Mouse (Mus musculus) MEL (cell line): Measurements from ENCODE around the gene Gm29427.

Experiments used
- CTCF ChIP-seq, 3 experiments: IDR thresholded peaks in 2 of 3; conservative IDR thresholded peaks in 1 of 3; 2 replicates each; pipeline ENCODE4 v1.5.1; 2011 to 2012; ENCODE audit warnings: low read length in 3 of 3, low read depth in 2 of 3, mild to moderate bottlenecking in 2 of 3, improper control_type of control experiment in 1 of 3, inconsistent platforms in 1 of 3, mixed read lengths in 1 of 3, moderate library complexity in 1 of 3; ENCODE audit not compliant: control insufficient read depth in 1 of 3, insufficient read depth in 1 of 3, poor library complexity in 1 of 3, severe bottlenecking in 1 of 3
- EP300 ChIP-seq, 2 experiments: IDR thresholded peaks; 2 replicates each; pipeline ENCODE4 v1.6.1; 2011; ENCODE audit warnings: improper control_type of control experiment in 2 of 2, low read length in 2 of 2, low read depth in 1 of 2, mild to moderate bottlenecking in 1 of 2
- ETS1 ChIP-seq: IDR thresholded peaks from 2 replicates; pipeline ENCODE4 v1.6.1; 2012; ENCODE audit warnings: low read depth, mild to moderate bottlenecking, inconsistent platforms, low read length, improper control_type of control experiment, moderate library complexity
- GATA1 ChIP-seq: IDR thresholded peaks from 2 replicates; pipeline ENCODE4 v1.6.1; 2011; ENCODE audit warnings: low read depth, low read length, improper control_type of control experiment
- JUND ChIP-seq: IDR thresholded peaks from 2 replicates; pipeline ENCODE4 v1.6.1; 2011; ENCODE audit warnings: low read depth, mild to moderate bottlenecking, improper control_type of control experiment, low read length
- MXI1 ChIP-seq: IDR thresholded peaks from 2 replicates; pipeline ENCODE4 v1.6.1; 2011; ENCODE audit warnings: mild to moderate bottlenecking, low read depth, low read length, improper control_type of control experiment
- MYC ChIP-seq: IDR thresholded peaks from 2 replicates; pipeline ENCODE4 v1.6.1; 2011; ENCODE audit warnings: low read depth, mild to moderate bottlenecking, low read length, improper control_type of control experiment, moderate library complexity
- POLR2A ChIP-seq, 2 experiments: IDR thresholded peaks; 2 replicates each; pipeline ENCODE4 v1.6.1; 2011 to 2012; ENCODE audit warnings: low read length in 2 of 2, mild to moderate bottlenecking in 2 of 2, control low read depth in 1 of 2, improper control_type of control experiment in 1 of 2, low read depth in 1 of 2, moderate library complexity in 1 of 2; ENCODE audit not compliant: control insufficient read depth in 1 of 2, insufficient read depth in 1 of 2, poor library complexity in 1 of 2
- POLR2AphosphoS5 ChIP-seq: IDR thresholded peaks from 2 replicates; pipeline ENCODE4 v1.6.1; 2012; ENCODE audit warnings: low read depth, borderline replicate concordance, mild to moderate bottlenecking, inconsistent platforms, low read length, moderate library complexity, mixed read lengths
- SMC3 ChIP-seq: IDR thresholded peaks from 2 replicates; pipeline ENCODE4 v1.6.1; 2011; ENCODE audit warnings: low read depth, low read length, improper control_type of control experiment
- TCF12 ChIP-seq: IDR thresholded peaks from 2 replicates; pipeline ENCODE4 v1.6.1; 2014; ENCODE audit warnings: low read depth, mild to moderate bottlenecking, inconsistent platforms, low read length, improper control_type of control experiment, moderate library complexity
- ZKSCAN1 ChIP-seq: IDR thresholded peaks from 2 replicates; pipeline ENCODE4 v1.6.1; 2012; ENCODE audit warnings: low read depth, mild to moderate bottlenecking, inconsistent platforms, low read length, improper control_type of control experiment, moderate library complexity
- ZMIZ1 ChIP-seq: IDR thresholded peaks from 2 replicates; pipeline ENCODE4 v1.6.1; 2012; ENCODE audit warnings: low read depth, mild to moderate bottlenecking, inconsistent platforms, low read length, improper control_type of control experiment, moderate library complexity

GRCm38 (mm10) chr1:130732706-130733658 is 17.4 kb upstream of the Gm29427 start:
- no peak for TF ChIP-seq POLR2AphosphoS5
- no peak for TF ChIP-seq SMC3
- no peak for TF ChIP-seq ETS1
- no peak for TF ChIP-seq CTCF (IDR thresholded peaks at IDR 0.05 in 2 of 3, conservative IDR thresholded peaks at IDR 0.05 in 1 of 3; ENCODE audit: control insufficient read depth in 1 of 3, insufficient read depth in 1 of 3, low read depth in 2 of 3, low read length in 3 of 3, poor library complexity in 1 of 3, severe bottlenecking in 1 of 3)
- TF ChIP-seq JUND: no peak
- peak; percentile 77 for TF ChIP-seq GATA1
- TF ChIP-seq TCF12: peak; percentile 84
- TF ChIP-seq POLR2A (IDR thresholded peaks at IDR 0.05; ENCODE audit: control insufficient read depth in 1 of 2, insufficient read depth in 1 of 2, low read depth in 1 of 2, low read length in 2 of 2, poor library complexity in 1 of 2): 0 out of 4 replicates have a peak, but pooled peaks of 1 of the 2 experiments have one; percentile 29
- no peak for TF ChIP-seq ZMIZ1
- no peak for TF ChIP-seq MXI1
- no peak for TF ChIP-seq MYC
- peak; percentile 35 to 69; a peak in 2 of 4 replicates for TF ChIP-seq EP300 (IDR thresholded peaks at IDR 0.05; ENCODE audit: low read depth in 1 of 2, low read length in 2 of 2)
- TF ChIP-seq ZKSCAN1: no peak
